8 mouse cellular contexts compared by ENCODE assay signal in the genomic region with DNA sequence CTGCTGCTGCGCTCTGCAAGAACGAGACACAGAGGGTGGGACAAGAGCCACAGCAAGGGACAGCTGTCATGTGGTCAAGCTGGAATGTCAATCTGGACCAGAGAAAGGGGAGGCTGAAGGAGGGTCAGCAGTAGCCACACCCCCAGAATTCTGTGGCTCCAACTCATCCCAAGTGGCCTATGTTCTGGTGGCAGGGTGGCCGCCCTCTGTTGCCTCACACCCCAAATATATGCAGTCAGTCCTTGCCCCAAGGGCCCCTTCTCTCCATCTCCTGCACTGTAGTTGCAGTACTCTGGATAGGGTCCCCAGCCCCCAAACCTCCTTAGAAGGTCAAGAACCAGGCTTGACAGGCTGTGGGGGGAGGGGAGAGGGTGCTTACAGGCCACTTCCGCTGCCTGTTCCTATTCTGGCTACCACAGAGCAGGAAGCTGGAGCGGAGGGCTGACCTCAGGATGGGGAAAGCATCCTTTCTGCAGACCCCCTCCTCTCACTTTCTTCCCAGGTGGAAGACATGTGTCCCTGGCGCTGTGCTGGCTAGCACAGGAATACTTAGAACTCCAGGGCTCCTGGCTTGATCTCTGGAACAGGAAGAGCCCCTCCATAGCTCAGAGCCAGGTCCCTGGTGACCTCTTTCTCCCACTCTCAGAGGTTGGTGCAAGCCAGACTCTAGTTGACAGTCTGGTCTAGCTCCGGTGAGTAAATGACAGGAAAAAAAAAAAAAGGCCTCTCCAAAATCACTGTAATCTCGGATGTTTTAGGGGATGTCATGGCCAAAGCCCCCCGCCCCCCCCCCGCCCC. TPM values are rescaled to one million over a fixed set of nuclear protein-coding genes. Genes with fewer than 3 reads are reported as not detected.
DNase-seq lines count a peak whose midpoint lies in the region; ATAC-seq and TF ChIP-seq lines count a peak whose summit lies in the region.

No protein-coding gene starts in this region.

- no peaks in the 10 kb centered on the region for H3K27me3 ChIP-seq in lung, embryonic 15.5 days
- H3K27me3 ChIP-seq in forebrain, postnatal 0 days (ENCODE audit: insufficient read depth, low read length) = no peaks in the 10 kb centered on the region
- no peaks in the 10 kb centered on the region for H3K27me3 ChIP-seq in stomach, embryonic 16.5 days (ENCODE audit: control insufficient read depth, insufficient read depth, low read length)

- H3K9ac ChIP-seq in lung, embryonic 15.5 days = no peak overlapping the region
- peak overlapping the region; percentile 14; the same call in 1 of the 2 replicates for H3K9ac ChIP-seq in forebrain, postnatal 0 days
- H3K9ac ChIP-seq in stomach, embryonic 16.5 days (ENCODE audit: low read length) = peak overlapping the region; percentile 32

- no peak for TF ChIP-seq CTCF in forebrain, postnatal 0 days (IDR thresholded peaks at IDR 0.05; ENCODE audit: low read depth)

- peak; percentile 9; the same call in 1 of the 2 replicates for ATAC-seq in lung, embryonic 15.5 days (ENCODE audit: borderline replicate concordance, extremely low read depth, low FRiP score, low TSS enrichment)
- ATAC-seq in forebrain, postnatal 0 days = no peak
- no peak for ATAC-seq in stomach, embryonic 16.5 days (ENCODE audit: insufficient read depth, low FRiP score)

- peak overlapping the region; percentile 47 for H3K4me2 ChIP-seq in lung, embryonic 15.5 days
- peak overlapping the region; percentile 46 for H3K4me2 ChIP-seq in forebrain, postnatal 0 days (ENCODE audit: low read depth)
- H3K4me2 ChIP-seq in stomach, embryonic 16.5 days (ENCODE audit: low read depth, low read length) = peak overlapping the region; percentile 41

- H3K4me3 ChIP-seq in lung, embryonic 15.5 days = peak overlapping the region; percentile 17; the same call in 1 of the 2 replicates
- H3K4me3 ChIP-seq in forebrain, postnatal 0 days (ENCODE audit: low read depth, low read length) = no peak overlapping the region; the same call in none of the 2 replicates
- H3K4me3 ChIP-seq in stomach, embryonic 16.5 days (replicated peaks; ENCODE audit: low read length) = 0 out of 2 replicates have a peak overlapping the region, but pooled peaks have one; percentile 7

- peak overlapping the region; percentile 65 for H3K27ac ChIP-seq in lung, embryonic 15.5 days
- H3K27ac ChIP-seq in forebrain, postnatal 0 days (ENCODE audit: low read depth, low read length) = peak overlapping the region; percentile 59
- peak overlapping the region; percentile 51; the same call in 1 of the 2 replicates for H3K27ac ChIP-seq in stomach, embryonic 16.5 days (ENCODE audit: low read length)

- H3K4me1 ChIP-seq in lung, embryonic 15.5 days = peaks cover 55% of the 10 kb centered on the region
- peaks cover 20% of the 10 kb centered on the region for H3K4me1 ChIP-seq in forebrain, postnatal 0 days (ENCODE audit: insufficient read depth)
- H3K4me1 ChIP-seq in stomach, embryonic 16.5 days (ENCODE audit: control insufficient read depth, insufficient read depth, low read length) = peaks cover 49% of the 10 kb centered on the region

- no peak for DNase-seq in lung, postnatal 25 days (ENCODE audit: low spot score)
- DNase-seq in forebrain, postnatal 0 days = no peak
- DNase-seq in kidney, adult 18-20 months = peak; percentile 54
- peak; percentile 59 for DNase-seq in lung, postnatal 14 days
- DNase-seq in layer of hippocampus, postnatal 14 days (ENCODE audit: low spot score in 2 of 2) = no peak
- DNase-seq in frontal cortex, postnatal 25 days (ENCODE audit: low spot score in 2 of 2) = no peak

- 18% methylated on average over 10 of the region's 10 CpGs for WGBS in lung, embryonic 15.5 days
- WGBS in forebrain, postnatal 0 days = 22% methylated on average over 10 of the region's 10 CpGs
- WGBS in stomach, embryonic 16.5 days = 31% methylated on average over 10 of the region's 10 CpGs

- H3K9me3 ChIP-seq in lung, embryonic 15.5 days = no peaks in the 10 kb centered on the region
- no peaks in the 10 kb centered on the region for H3K9me3 ChIP-seq in forebrain, postnatal 0 days (ENCODE audit: low read length)
- 0 out of 2 replicates have a peak, but pooled peaks cover 4% of the 10 kb centered on the region for H3K9me3 ChIP-seq in stomach, embryonic 16.5 days (replicated peaks; ENCODE audit: control insufficient read depth, low read length)

- H3K36me3 ChIP-seq in lung, embryonic 15.5 days = peaks cover 33% of the 10 kb centered on the region
- peaks cover 11% of the 10 kb centered on the region; the same call in 1 of the 2 replicates for H3K36me3 ChIP-seq in forebrain, postnatal 0 days (ENCODE audit: insufficient read depth)
- H3K36me3 ChIP-seq in stomach, embryonic 16.5 days (ENCODE audit: control insufficient read depth, insufficient read depth, low read length) = peaks cover 12% of the 10 kb centered on the region

RNA-seq across cellular contexts. Expression of a gene that starts 6.5 kb away (rescaled TPM):
- polyA plus RNA-seq in lung, embryonic 15.5 days (2015; fragmentation: Nextera tagmentation; extraction: Ambion mirVana) = 134 TPM in 2 replicates
- 127 and 136 TPM in 2 replicates for total RNA-seq in forebrain, postnatal 0 days (2014; rRNA removed)
- polyA plus RNA-seq in forebrain, postnatal 0 days (2015; fragmentation: Nextera tagmentation; extraction: Ambion mirVana) = 93.3 and 106 TPM in 2 replicates
- 104 and 111 TPM in 2 replicates for polyA plus RNA-seq in stomach, embryonic 16.5 days (2015; fragmentation: Nextera tagmentation; extraction: Ambion mirVana)
- total RNA-seq in layer of hippocampus, postnatal 14 days (2021) = 10 to 100 TPM; 38.8 to 46.1 TPM

RNA-seq across cellular contexts. Expression of a gene that starts 8.0 kb away (rescaled TPM):
- polyA plus RNA-seq in lung, embryonic 15.5 days (2015; fragmentation: Nextera tagmentation; extraction: Ambion mirVana) = 111 and 122 TPM in 2 replicates
- total RNA-seq in forebrain, postnatal 0 days (2014; rRNA removed) = 197 and 249 TPM in 2 replicates
- polyA plus RNA-seq in forebrain, postnatal 0 days (2015; fragmentation: Nextera tagmentation; extraction: Ambion mirVana) = 204 and 221 TPM in 2 replicates
- polyA plus RNA-seq in stomach, embryonic 16.5 days (2015; fragmentation: Nextera tagmentation; extraction: Ambion mirVana) = 65.2 and 68.3 TPM in 2 replicates
- 100 to 1,000 TPM; 253 to 259 TPM for total RNA-seq in layer of hippocampus, postnatal 14 days (2021)

RNA-seq across cellular contexts. Expression of a gene that starts 15.3 kb away (rescaled TPM):
- polyA plus RNA-seq in lung, embryonic 15.5 days (2015; fragmentation: Nextera tagmentation; extraction: Ambion mirVana) = 1.9 and 2.5 TPM in 2 replicates
- 1.4 and 2.8 TPM in 2 replicates for total RNA-seq in forebrain, postnatal 0 days (2014; rRNA removed)
- 1.2 TPM in 2 replicates for polyA plus RNA-seq in forebrain, postnatal 0 days (2015; fragmentation: Nextera tagmentation; extraction: Ambion mirVana)
- polyA plus RNA-seq in stomach, embryonic 16.5 days (2015; fragmentation: Nextera tagmentation; extraction: Ambion mirVana) = 2.9 and 3.0 TPM in 2 replicates
- 1 to 10 TPM; 1.1 to 1.4 TPM for total RNA-seq in layer of hippocampus, postnatal 14 days (2021)

RNA-seq across cellular contexts. Expression of a gene that starts 31.6 kb away (rescaled TPM):
- 0.31 and 0.45 TPM in 2 replicates for polyA plus RNA-seq in lung, embryonic 15.5 days (2015; fragmentation: Nextera tagmentation; extraction: Ambion mirVana)
- total RNA-seq in forebrain, postnatal 0 days (2014; rRNA removed) = 0.90 TPM in 1 of 2 replicates, not detected in the other
- polyA plus RNA-seq in forebrain, postnatal 0 days (2015; fragmentation: Nextera tagmentation; extraction: Ambion mirVana) = 0.18 and 0.26 TPM in 2 replicates
- polyA plus RNA-seq in stomach, embryonic 16.5 days (2015; fragmentation: Nextera tagmentation; extraction: Ambion mirVana) = 0.57 and 0.60 TPM in 2 replicates
- total RNA-seq in layer of hippocampus, postnatal 14 days (2021) = not detected

RNA-seq across cellular contexts. Expression of a gene that starts 59.5 kb away (rescaled TPM):
- polyA plus RNA-seq in lung, embryonic 15.5 days (2015; fragmentation: Nextera tagmentation; extraction: Ambion mirVana) = 38.5 and 47.7 TPM in 2 replicates
- total RNA-seq in forebrain, postnatal 0 days (2014; rRNA removed) = 22.1 and 23.8 TPM in 2 replicates
- polyA plus RNA-seq in forebrain, postnatal 0 days (2015; fragmentation: Nextera tagmentation; extraction: Ambion mirVana) = 22.1 and 26.1 TPM in 2 replicates
- 47.4 and 57.5 TPM in 2 replicates for polyA plus RNA-seq in stomach, embryonic 16.5 days (2015; fragmentation: Nextera tagmentation; extraction: Ambion mirVana)
- total RNA-seq in layer of hippocampus, postnatal 14 days (2021) = 10 to 100 TPM; 25.9 to 30.8 TPM

Comparison
In these comparisons a context has a peak if more than half of its experiments do, and no peak if none do; other contexts are left out.
1. DNase-seq: peak in kidney, adult 18-20 months (single experiment) and lung, postnatal 14 days (single experiment); none in lung, postnatal 25 days (single experiment), forebrain, postnatal 0 days (single experiment), layer of hippocampus, postnatal 14 days (0 of 2) and frontal cortex, postnatal 25 days (0 of 2).
2. Peak in every context shown above with its lines, with median percentiles within 50 percentile points of each other: H3K27ac ChIP-seq and H3K4me2 ChIP-seq.